Mouse (Mus musculus) monocyte, adult 5-6 weeks (primary cell): Measurements from ENCODE around the gene Dnah2. TPM values are rescaled to one million over a fixed set of nuclear protein-coding genes. Genes with fewer than 3 reads are reported as not detected.
A peak's percentile ranks its signal among the peaks of the same experiment; 100 is the strongest.

Source experiments
- ATAC-seq: fragments of 153-309, 156-312 bp; replicated peaks from 2 replicates; pipeline ENCODE4 v1.8.0; 2017; ENCODE audit warnings: mild to moderate bottlenecking; ENCODE audit not compliant: low TSS enrichment, insufficient number of reproducible peaks, severe bottlenecking, poor library complexity, low FRiP score
- total RNA-seq: library from RNA; stranded (forward); fragments of 200-1000, 200-491, 200-594 nt; gene quantifications from 3 replicates; pipeline ENCODE4 v1.2.3, GENCODE M21; 2017

Gene Dnah2
- total RNA-seq, 1 experiment from 2014 or later: 6.4 TPM

- peak; percentile 87 for ATAC-seq
Observed at GRCm38 (mm10) chr11:69431829-69432639, 116.9 kb downstream of the Dnah2 start.

GRCm38 (mm10) chr11:69430631-69431030 is 118.3 kb downstream of the Dnah2 start:
- ATAC-seq: no peak

- peak; percentile 32; the same call in 1 of the 2 replicates for ATAC-seq
Observed at GRCm38 (mm10) chr11:69429313-69429712, 119.6 kb downstream of the Dnah2 start.

GRCm38 (mm10) chr11:69428751-69429150 is 120.2 kb downstream of the Dnah2 start:
- no peak for ATAC-seq

GRCm38 (mm10) chr11:69426246-69426645 is 122.7 kb downstream of the Dnah2 start:
- ATAC-seq: no peak

GRCm38 (mm10) chr11:69423885-69424284 is 125.0 kb downstream of the Dnah2 start:
- peak; percentile 55 for ATAC-seq

- ATAC-seq: no peak
Observed at GRCm38 (mm10) chr11:69422842-69423241, 126.1 kb downstream of the Dnah2 start.

- ATAC-seq: no peak
Observed at GRCm38 (mm10) chr11:69421131-69421977, 127.6 kb downstream of the Dnah2 start.

GRCm38 (mm10) chr11:69420554-69421000 is 128.3 kb downstream of the Dnah2 start:
- no peak for ATAC-seq

GRCm38 (mm10) chr11:69419813-69420553 is 128.9 kb downstream of the Dnah2 start:
- ATAC-seq: no peak

- no peak for ATAC-seq
Observed at GRCm38 (mm10) chr11:69419443-69419812, 129.5 kb downstream of the Dnah2 start.

- ATAC-seq: peak; percentile 85
Observed at GRCm38 (mm10) chr11:69418481-69419442, 130.1 kb downstream of the Dnah2 start.

GRCm38 (mm10) chr11:69417449-69418384 is 131.2 kb downstream of the Dnah2 start:
- ATAC-seq: peak; percentile 16; the same call in 1 of the 2 replicates

GRCm38 (mm10) chr11:69416921-69417448 is 131.9 kb downstream of the Dnah2 start:
- no peak for ATAC-seq

GRCm38 (mm10) chr11:69416509-69416908 is 132.4 kb downstream of the Dnah2 start:
- no peak for ATAC-seq

GRCm38 (mm10) chr11:69415668-69416451 is 133.1 kb downstream of the Dnah2 start:
- ATAC-seq: no peak
